Mouse (Mus musculus) MEL (cell line): ENCODE measurements around the gene Agpat1.

Source experiments
- CHD2 ChIP-seq: IDR thresholded peaks from 2 replicates; pipeline ENCODE4 v1.6.1; 2011; ENCODE audit warnings: low read length, improper control_type of control experiment
- CTCF ChIP-seq, 3 experiments: IDR thresholded peaks in 2 of 3; conservative IDR thresholded peaks in 1 of 3; 2 replicates each; pipeline ENCODE4 v1.5.1; 2011 to 2012; ENCODE audit warnings: low read length in 3 of 3, low read depth in 2 of 3, mild to moderate bottlenecking in 2 of 3, improper control_type of control experiment in 1 of 3, inconsistent platforms in 1 of 3, mixed read lengths in 1 of 3, moderate library complexity in 1 of 3; ENCODE audit not compliant: control insufficient read depth in 1 of 3, insufficient read depth in 1 of 3, poor library complexity in 1 of 3, severe bottlenecking in 1 of 3
- EP300 ChIP-seq, 2 experiments: IDR thresholded peaks; 2 replicates each; pipeline ENCODE4 v1.6.1; 2011; ENCODE audit warnings: improper control_type of control experiment in 2 of 2, low read length in 2 of 2, low read depth in 1 of 2, mild to moderate bottlenecking in 1 of 2
- GATA1 ChIP-seq: IDR thresholded peaks from 2 replicates; pipeline ENCODE4 v1.6.1; 2011; ENCODE audit warnings: low read depth, low read length, improper control_type of control experiment
- HCFC1 ChIP-seq: IDR thresholded peaks from 2 replicates; pipeline ENCODE4 v1.6.1; 2012; ENCODE audit warnings: low read depth, mild to moderate bottlenecking, inconsistent platforms, low read length, improper control_type of control experiment, moderate library complexity
- KAT2A ChIP-seq: conservative IDR thresholded peaks from 2 replicates; pipeline ENCODE4 v1.6.1; 2012; ENCODE audit warnings: low read depth, low read length, improper control_type of control experiment, inconsistent platforms
- MAX ChIP-seq: IDR thresholded peaks from 2 replicates; pipeline ENCODE4 v1.6.1; 2011; ENCODE audit warnings: low read length, improper control_type of control experiment
- MAZ ChIP-seq: IDR thresholded peaks from 2 replicates; pipeline ENCODE4 v1.6.1; 2012; ENCODE audit warnings: low read depth, mild to moderate bottlenecking, inconsistent platforms, low read length, improper control_type of control experiment
- NELFE ChIP-seq: IDR thresholded peaks from 2 replicates; pipeline ENCODE4 v1.6.1; 2011; ENCODE audit warnings: low read depth, low read length, improper control_type of control experiment
- POLR2A ChIP-seq, 2 experiments: IDR thresholded peaks; 2 replicates each; pipeline ENCODE4 v1.6.1; 2011 to 2012; ENCODE audit warnings: low read length in 2 of 2, mild to moderate bottlenecking in 2 of 2, control low read depth in 1 of 2, improper control_type of control experiment in 1 of 2, low read depth in 1 of 2, moderate library complexity in 1 of 2; ENCODE audit not compliant: control insufficient read depth in 1 of 2, insufficient read depth in 1 of 2, poor library complexity in 1 of 2
- SMC3 ChIP-seq: IDR thresholded peaks from 2 replicates; pipeline ENCODE4 v1.6.1; 2011; ENCODE audit warnings: low read depth, low read length, improper control_type of control experiment
- ZKSCAN1 ChIP-seq: IDR thresholded peaks from 2 replicates; pipeline ENCODE4 v1.6.1; 2012; ENCODE audit warnings: low read depth, mild to moderate bottlenecking, inconsistent platforms, low read length, improper control_type of control experiment, moderate library complexity
- ZMIZ1 ChIP-seq: IDR thresholded peaks from 2 replicates; pipeline ENCODE4 v1.6.1; 2012; ENCODE audit warnings: low read depth, mild to moderate bottlenecking, inconsistent platforms, low read length, improper control_type of control experiment, moderate library complexity
- ZNF384 ChIP-seq: IDR thresholded peaks from 2 replicates; pipeline ENCODE4 v1.6.1; 2012; ENCODE audit warnings: low read depth, mild to moderate bottlenecking, inconsistent platforms, low read length, improper control_type of control experiment

DNA sequence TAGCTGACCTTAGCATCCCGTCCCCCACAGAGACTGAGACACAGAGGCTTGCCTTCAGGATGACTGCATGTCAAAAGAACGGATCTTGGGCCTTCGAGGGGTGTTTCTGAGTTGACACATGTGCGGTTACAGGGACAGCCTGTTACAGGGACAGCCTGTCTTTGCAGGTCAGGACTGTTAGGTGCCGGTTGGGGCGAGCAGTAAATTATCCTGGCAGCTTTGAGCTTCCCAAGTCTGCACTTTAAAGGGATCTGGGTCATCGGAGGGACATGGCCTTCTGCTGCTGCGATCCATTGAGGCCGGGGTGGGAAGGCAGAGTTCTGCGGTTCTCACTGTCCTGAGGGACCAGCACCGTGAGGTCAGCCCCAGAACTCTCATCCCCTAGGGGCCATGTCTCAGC, 46.7 kb upstream of the Agpat1 start:
- TF ChIP-seq KAT2A (no peak), ZMIZ1 (no peak), MAZ (no peak), MAX (no peak), HCFC1 (no peak), NELFE (no peak), ZKSCAN1 (no peak), CTCF (IDR thresholded peaks at IDR 0.05 in 2 of 3, conservative IDR thresholded peaks at IDR 0.05 in 1 of 3; ENCODE audit: control insufficient read depth in 1 of 3, insufficient read depth in 1 of 3, low read depth in 2 of 3, low read length in 3 of 3, poor library complexity in 1 of 3, severe bottlenecking in 1 of 3) (no peak), GATA1 (no peak), POLR2A (IDR thresholded peaks at IDR 0.05; ENCODE audit: control insufficient read depth in 1 of 2, insufficient read depth in 1 of 2, low read depth in 1 of 2, low read length in 2 of 2, poor library complexity in 1 of 2) (no peak), EP300 (IDR thresholded peaks at IDR 0.05; ENCODE audit: low read depth in 1 of 2, low read length in 2 of 2) (no peak), ZNF384 (no peak), SMC3 (no peak), CHD2 (no peak)
